Mouse (Mus musculus) midbrain, postnatal 0 days (tissue): ENCODE measurements around the gene 1600002K03Rik. TPM values are rescaled to one million over a fixed set of nuclear protein-coding genes. Genes with fewer than 3 reads are reported as not detected.

Experiments used
- ATAC-seq: fragments of 200-750 bp; cut with Nextera tagmentation; 2 replicates; pipeline ENCODE4 v1.8.0; 2017; ENCODE audit warnings: moderate number of reproducible peaks, mild to moderate bottlenecking, moderate TSS enrichment, moderate library complexity; ENCODE audit not compliant: low FRiP score
- DNase-seq: peaks from one replicate; pipeline ENCODE4 v3.0.0-alpha.2; 2015; ENCODE audit warnings: low spot score
- H3K27ac ChIP-seq: fragments of 300-500 bp; sonication (generic); 2 replicates; pipeline ENCODE4 v1.5.1; 2014; ENCODE audit warnings: low read depth, mild to moderate bottlenecking, low read length, mixed read lengths
- H3K27me3 ChIP-seq: fragments of 300-500 bp; sonication (generic); 2 replicates; pipeline ENCODE4 v1.6.1; 2014; ENCODE audit warnings: low read length, control low read depth, mixed read lengths; ENCODE audit not compliant: insufficient read depth
- H3K36me3 ChIP-seq: fragments of 300-500 bp; sonication (generic); 2 replicates; pipeline ENCODE4 v1.6.1; 2014; ENCODE audit warnings: low read length, control low read depth, mixed read lengths; ENCODE audit not compliant: insufficient read depth
- H3K4me1 ChIP-seq: fragments of 300-500 bp; sonication (generic); 2 replicates; pipeline ENCODE4 v1.6.1; 2014; ENCODE audit warnings: mild to moderate bottlenecking, control low read depth, antibody characterized with exemption, low read length, mixed read lengths; ENCODE audit not compliant: insufficient read depth
- H3K4me2 ChIP-seq: fragments of 300-500 bp; sonication (generic); 2 replicates; pipeline ENCODE4 v1.6.1; 2014; ENCODE audit warnings: low read depth, mild to moderate bottlenecking, low read length, mixed read lengths; ENCODE audit not compliant: poor library complexity, severe bottlenecking
- H3K4me3 ChIP-seq: fragments of 300-500 bp; sonication (generic); 2 replicates; pipeline ENCODE4 v1.5.1; 2014; ENCODE audit warnings: low read depth, mild to moderate bottlenecking, low read length, moderate library complexity
- H3K9ac ChIP-seq: fragments of 300-500 bp; sonication (generic); replicated peaks from 2 replicates; pipeline ENCODE4 v1.6.1; 2014; ENCODE audit warnings: mild to moderate bottlenecking, low read length, moderate library complexity, mixed read lengths; ENCODE audit not compliant: poor library complexity, severe bottlenecking
- H3K9me3 ChIP-seq: fragments of 300-500 bp; sonication (generic); 2 replicates; pipeline ENCODE4 v1.6.1; 2016; ENCODE audit warnings: low read length, control low read depth
- CTCF ChIP-seq: IDR thresholded peaks from 2 replicates; pipeline ENCODE4 v1.5.1; 2016; ENCODE audit warnings: antibody characterized with exemption, mild to moderate bottlenecking
- WGBS: fragments of 180-500 bp; shearing (Covaris S2); extraction: QIAGEN DNeasy Blood & Tissue Kit; methylation state at CpG from one replicate; pipeline ENCODE4 v1.1.7; 2014; 5-methylcytosine and 5-hydroxymethylcytosine counted together
- polyA plus RNA-seq: library from polyadenylated mRNA; unstranded; fragments of >200 nt; fragmentation: Nextera tagmentation; extraction: Ambion mirVana; gene quantifications from 2 replicates; pipeline ENCODE4 v1.2.1, GENCODE M21; 2015
- total RNA-seq: library from RNA; depleted of rRNA; stranded (reverse); fragments of >200 nt; gene quantifications from 2 replicates; pipeline ENCODE4 v1.2.3, GENCODE M21; 2014

1600002K03Rik gene
- total and polyA plus RNA-seq, 2 experiments from 2014 or later, result 2.8 to 4.1 TPM

DNA sequence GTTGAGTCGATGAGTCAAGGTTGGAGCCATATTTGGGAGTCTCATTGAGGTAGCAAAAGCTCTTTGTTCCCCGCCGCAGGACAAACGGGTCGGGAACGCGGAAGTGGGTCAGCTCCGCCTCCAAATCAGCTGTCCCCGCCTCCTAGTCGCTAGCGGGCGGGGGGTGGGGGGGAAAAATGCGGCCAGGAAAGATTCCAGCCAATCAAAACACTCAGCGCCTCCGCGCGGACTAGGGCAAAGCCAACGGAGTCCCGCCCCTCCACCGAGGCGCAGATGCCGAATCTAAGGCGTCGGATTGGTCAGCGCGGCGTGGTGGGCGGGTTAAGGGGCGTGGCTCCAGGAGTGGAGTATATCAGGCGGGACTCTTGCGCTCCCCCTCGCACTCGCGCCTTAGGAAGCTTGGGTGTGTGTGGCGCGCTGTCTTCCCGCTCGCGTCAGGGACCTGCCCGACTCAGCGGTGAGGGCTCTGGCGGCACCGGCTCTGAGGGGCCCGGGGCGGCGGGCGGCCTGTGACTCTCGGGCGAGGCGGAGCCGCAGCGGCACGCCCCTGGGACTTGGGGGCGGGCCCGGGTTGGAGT lies 5.2 kb upstream of the 1600002K03Rik start:
- peak overlapping the region; percentile 91 for H3K4me3 ChIP-seq
- TF ChIP-seq CTCF, result no peak
- ATAC-seq (peak; percentile 91), DNase-seq (peak; percentile 100)
- H3K9me3 ChIP-seq, result no peaks in the 10 kb centered on the region
- H3K4me1 ChIP-seq, result peaks cover 7% of the 10 kb centered on the region; the same call in 1 of the 2 replicates
- 1% methylated on average over 54 of the region's 55 CpGs for WGBS
- peak overlapping the region; percentile 77 for H3K4me2 ChIP-seq
- H3K27ac ChIP-seq, result peak overlapping the region; percentile 100
- no peaks in the 10 kb centered on the region for H3K27me3 ChIP-seq
- peak overlapping the region; percentile 100 for H3K9ac ChIP-seq
- H3K36me3 ChIP-seq, result peaks cover 18% of the 10 kb centered on the region

DNA sequence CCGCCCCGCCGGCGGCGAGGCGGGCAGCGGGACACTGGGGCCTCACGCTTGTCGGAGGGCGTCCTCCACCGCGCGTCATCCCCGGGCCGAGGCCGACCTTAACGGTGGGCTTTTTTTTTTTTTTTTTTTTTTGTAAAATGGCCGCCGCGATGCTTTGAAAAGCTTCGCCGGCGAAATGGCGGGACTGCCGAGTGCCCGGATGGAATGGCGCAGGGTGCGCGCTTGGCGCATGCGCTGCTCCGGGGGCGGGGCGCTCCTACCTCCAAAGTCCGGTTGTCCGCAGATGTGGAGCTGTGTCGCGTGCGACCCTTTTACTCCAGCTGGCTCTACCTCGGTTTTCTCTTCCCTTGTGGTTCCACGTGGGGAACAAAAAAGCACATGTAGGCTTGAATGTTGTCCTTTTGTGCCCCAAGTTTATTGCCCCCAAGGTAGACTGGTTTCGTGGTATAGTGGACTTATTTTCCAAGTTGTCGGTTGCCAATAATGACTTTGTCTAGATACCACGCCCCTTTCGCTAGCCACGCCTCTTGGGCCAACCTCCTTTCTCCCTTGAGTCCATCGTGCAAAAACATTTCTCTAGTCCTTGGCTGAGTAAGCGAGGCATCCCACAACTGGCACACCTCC lies 4.6 kb upstream of the 1600002K03Rik start:
- peak; percentile 60 for ATAC-seq
- Histone ChIP-seq H3K36me3 (peaks cover 18% of the 10 kb centered on the region), H3K4me1 (peaks cover 7% of the 10 kb centered on the region; the same call in 1 of the 2 replicates), H3K9ac (peak overlapping the region; percentile 100), H3K4me3 (peak overlapping the region; percentile 91), H3K27me3 (no peaks in the 10 kb centered on the region), H3K4me2 (peak overlapping the region; percentile 77), H3K27ac (peak overlapping the region; percentile 100), H3K9me3 (no peaks in the 10 kb centered on the region)
- no peak for TF ChIP-seq CTCF
- under 1% methylated on average over 40 of the region's 48 CpGs for WGBS
- DNase-seq, result peak; percentile 94

DNA sequence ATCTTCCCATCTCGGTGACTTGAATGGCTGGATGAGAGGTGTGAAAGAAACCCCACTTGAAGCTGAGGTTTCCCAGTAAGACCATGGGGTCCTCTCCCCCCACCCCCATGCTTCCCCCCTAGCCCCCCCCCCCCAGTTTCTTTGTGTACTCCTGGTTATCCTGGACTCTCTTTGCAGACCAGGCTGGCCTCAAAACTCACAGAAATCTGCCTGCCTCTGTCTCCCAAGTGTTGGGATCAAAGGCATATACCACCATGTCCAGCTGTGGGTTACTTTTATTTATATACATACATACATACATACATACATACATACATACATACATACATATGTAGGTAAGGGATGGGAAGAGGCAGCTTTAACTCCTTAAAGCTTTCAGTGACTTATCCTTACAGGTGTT lies 3.7 kb upstream of the 1600002K03Rik start:
- DNase-seq (no peak), ATAC-seq (no peak)
- no peak for TF ChIP-seq CTCF
- 33% methylated on average over 1 of the region's 1 CpGs for WGBS
- Histone ChIP-seq H3K4me2 (peak overlapping the region; percentile 77), H3K9me3 (no peaks in the 10 kb centered on the region), H3K36me3 (peaks cover 18% of the 10 kb centered on the region), H3K4me1 (peaks cover 11% of the 10 kb centered on the region; the same call in 1 of the 2 replicates), H3K4me3 (peak overlapping the region; percentile 91; the same call in 1 of the 2 replicates), H3K9ac (peak overlapping the region; percentile 100; the same call in 1 of the 2 replicates), H3K27ac (peak overlapping the region; percentile 100; the same call in 1 of the 2 replicates), H3K27me3 (no peaks in the 10 kb centered on the region)

DNA sequence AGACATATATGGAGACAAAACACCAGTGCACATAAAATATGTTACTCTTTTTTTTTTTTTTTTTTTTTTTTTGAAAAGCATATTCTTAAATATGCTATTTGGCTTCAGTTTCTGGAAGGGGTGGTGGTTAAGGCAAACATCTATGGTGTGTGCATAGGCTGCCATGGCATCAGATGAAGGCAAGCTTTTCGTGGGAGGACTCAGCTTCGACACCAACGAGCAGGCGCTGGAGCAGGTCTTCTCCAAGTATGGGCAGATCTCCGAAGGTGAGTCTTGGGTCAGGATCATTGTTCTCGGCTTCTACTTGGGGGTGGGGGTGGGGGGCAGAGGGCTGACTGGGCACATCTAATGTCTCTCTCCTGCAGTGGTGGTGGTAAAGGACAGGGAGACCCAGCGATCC lies 3.1 kb upstream of the 1600002K03Rik start:
- Histone ChIP-seq H3K9me3 (no peaks in the 10 kb centered on the region), H3K4me1 (peaks cover 11% of the 10 kb centered on the region; the same call in 1 of the 2 replicates), H3K9ac (no peak overlapping the region), H3K27me3 (no peaks in the 10 kb centered on the region), H3K27ac (no peak overlapping the region), H3K36me3 (peaks cover 18% of the 10 kb centered on the region), H3K4me2 (no peak overlapping the region), H3K4me3 (no peak overlapping the region)
- DNase-seq (no peak), ATAC-seq (no peak)
- WGBS, result 95% methylated on average over 7 of the region's 7 CpGs
- no peak for TF ChIP-seq CTCF

DNA sequence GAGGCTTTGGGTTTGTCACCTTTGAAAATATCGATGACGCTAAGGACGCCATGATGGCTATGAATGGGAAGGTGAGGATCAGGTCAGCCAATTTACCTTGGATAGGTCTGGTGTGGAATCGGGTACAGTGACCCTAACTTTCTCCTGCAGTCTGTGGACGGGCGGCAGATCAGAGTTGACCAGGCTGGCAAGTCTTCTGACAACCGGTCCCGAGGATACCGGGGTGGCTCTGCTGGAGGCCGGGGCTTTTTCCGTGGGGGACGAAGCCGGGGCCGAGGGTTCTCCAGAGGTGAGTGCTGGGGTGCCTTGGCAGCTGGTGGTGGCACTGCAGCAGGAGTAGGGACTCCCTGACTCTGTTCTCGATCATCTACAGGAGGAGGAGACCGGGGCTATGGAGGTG lies 2.7 kb upstream of the 1600002K03Rik start:
- TF ChIP-seq CTCF, result no peak
- ATAC-seq (no peak), DNase-seq (no peak)
- 97% methylated on average over 16 of the region's 16 CpGs for WGBS
- peaks cover 18% of the 10 kb centered on the region for H3K36me3 ChIP-seq
- H3K4me1 ChIP-seq, result peaks cover 11% of the 10 kb centered on the region; the same call in 1 of the 2 replicates
- no peaks in the 10 kb centered on the region for H3K27me3 ChIP-seq
- no peak overlapping the region for H3K9ac ChIP-seq
- no peak overlapping the region for H3K27ac ChIP-seq
- H3K4me3 ChIP-seq, result no peak overlapping the region
- no peak overlapping the region for H3K4me2 ChIP-seq
- no peaks in the 10 kb centered on the region for H3K9me3 ChIP-seq

DNA sequence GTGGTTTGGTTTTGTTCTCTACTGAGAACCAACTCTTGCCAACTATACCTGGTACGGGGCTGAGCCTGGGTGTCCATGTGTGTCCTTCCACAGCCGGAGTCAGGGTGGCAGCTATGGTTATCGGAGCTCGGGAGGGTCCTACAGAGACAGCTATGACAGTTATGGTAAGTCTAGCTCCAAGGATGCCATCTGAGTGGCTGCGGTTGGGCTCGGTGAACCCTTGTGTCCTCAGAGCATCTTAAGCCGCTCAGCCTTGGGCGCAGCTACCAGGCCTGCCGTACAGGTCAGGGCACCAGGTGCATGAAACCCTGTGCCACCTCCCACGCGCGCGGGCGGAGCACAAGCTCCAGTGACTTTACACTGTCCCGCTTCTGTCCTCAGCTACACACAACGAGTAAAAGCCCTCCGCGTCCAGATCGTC lies 2.1 kb upstream of the 1600002K03Rik start:
- Histone ChIP-seq H3K27ac (no peak overlapping the region), H3K4me1 (peaks cover 9% of the 10 kb centered on the region; the same call in 1 of the 2 replicates), H3K36me3 (peaks cover 18% of the 10 kb centered on the region), H3K4me3 (no peak overlapping the region), H3K4me2 (no peak overlapping the region), H3K27me3 (no peaks in the 10 kb centered on the region), H3K9ac (no peak overlapping the region), H3K9me3 (no peaks in the 10 kb centered on the region)
- ATAC-seq, result no peak
- WGBS, result 95% methylated on average over 19 of the region's 19 CpGs
- DNase-seq, result no peak
- TF ChIP-seq CTCF, result no peak
